Mouse (Mus musculus): ENCODE results near the gene Stox1. TPM values are rescaled to one million over a fixed set of nuclear protein-coding genes. Genes with fewer than 3 reads are reported as not detected.

The Stox1 gene
- polyA plus RNA-seq, 1 experiment from 2014 or later, result 4.6 TPM

DNA sequence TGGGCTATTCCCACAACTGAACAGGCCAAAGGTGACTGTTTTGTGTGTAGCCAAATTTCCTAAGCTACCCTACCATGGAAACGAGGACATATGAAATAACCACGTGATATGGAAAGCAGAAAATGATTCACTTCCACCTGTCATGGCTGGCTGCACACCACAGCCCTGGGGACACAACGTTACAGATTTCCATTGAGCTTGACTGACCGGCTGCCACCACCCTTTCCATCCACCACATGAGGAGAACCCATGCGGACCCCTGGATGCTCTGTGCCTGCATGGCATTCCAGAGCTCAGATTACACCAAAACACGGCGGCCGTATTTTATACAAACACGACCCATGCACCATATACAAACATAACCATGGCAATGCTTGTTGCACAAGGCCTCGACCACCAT, 12.5 kb downstream of the Stox1 start:
- H3K9ac ChIP-seq (replicated peaks; ENCODE audit: low read depth, low read length), result no peak overlapping the region
- WGBS, result 75% methylated on average over 10 of the region's 10 CpGs
- H3K4me1 ChIP-seq (ENCODE audit: control insufficient read depth, insufficient read depth, low read length), result no peaks in the 10 kb centered on the region

DNA sequence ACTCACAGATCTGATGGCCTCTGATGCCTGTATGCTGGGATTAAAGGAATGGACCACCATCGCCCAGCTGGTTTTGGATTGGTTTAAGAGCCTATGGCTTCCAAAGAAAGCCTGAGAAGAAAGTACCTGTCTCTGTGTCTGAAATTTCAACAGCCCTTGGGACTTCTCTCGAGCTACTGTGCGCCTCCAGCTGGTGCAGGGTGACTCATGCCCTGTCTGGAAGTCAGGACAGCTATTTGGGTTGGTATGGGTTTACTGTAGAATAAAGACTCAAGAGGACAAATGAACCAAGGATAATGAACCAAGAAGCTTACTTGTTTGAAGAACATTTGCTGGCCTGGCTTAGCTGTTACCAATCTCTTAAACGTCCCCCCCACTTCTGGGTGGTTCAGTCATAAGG, 22.3 kb downstream of the Stox1 start:
- H3K27me3 ChIP-seq (ENCODE audit: control insufficient read depth, insufficient read depth, low read length), result no peaks in the 10 kb centered on the region
- no peak for ATAC-seq (ENCODE audit: low read depth)
- H3K4me1 ChIP-seq (ENCODE audit: control insufficient read depth, insufficient read depth, low read length), result no peaks in the 10 kb centered on the region
- no peaks in the 10 kb centered on the region for H3K36me3 ChIP-seq (ENCODE audit: control insufficient read depth, insufficient read depth, low read length)
- H3K9me3 ChIP-seq (ENCODE audit: control insufficient read depth, low read length), result no peaks in the 10 kb centered on the region
- H3K4me2 ChIP-seq (ENCODE audit: low read depth, low read length), result no peak overlapping the region
- no peak overlapping the region for H3K9ac ChIP-seq (replicated peaks; ENCODE audit: low read depth, low read length)
- H3K27ac ChIP-seq (ENCODE audit: low read depth, low read length), result no peak overlapping the region
- 90% methylated on average over 4 of the region's 4 CpGs for WGBS
- H3K4me3 ChIP-seq (ENCODE audit: low read depth, low read length), result no peak overlapping the region

More for the DNA sequence above, 12.5 kb downstream of the Stox1 start:
- ATAC-seq (ENCODE audit: low read depth), result no peak
- Histone ChIP-seq H3K9me3 (ENCODE audit: control insufficient read depth, low read length) (no peaks in the 10 kb centered on the region), H3K4me3 (ENCODE audit: low read depth, low read length) (no peak overlapping the region), H3K4me2 (ENCODE audit: low read depth, low read length) (no peak overlapping the region), H3K27ac (ENCODE audit: low read depth, low read length) (no peak overlapping the region), H3K27me3 (ENCODE audit: control insufficient read depth, insufficient read depth, low read length) (no peaks in the 10 kb centered on the region), H3K36me3 (ENCODE audit: control insufficient read depth, insufficient read depth, low read length) (no peaks in the 10 kb centered on the region)

DNA sequence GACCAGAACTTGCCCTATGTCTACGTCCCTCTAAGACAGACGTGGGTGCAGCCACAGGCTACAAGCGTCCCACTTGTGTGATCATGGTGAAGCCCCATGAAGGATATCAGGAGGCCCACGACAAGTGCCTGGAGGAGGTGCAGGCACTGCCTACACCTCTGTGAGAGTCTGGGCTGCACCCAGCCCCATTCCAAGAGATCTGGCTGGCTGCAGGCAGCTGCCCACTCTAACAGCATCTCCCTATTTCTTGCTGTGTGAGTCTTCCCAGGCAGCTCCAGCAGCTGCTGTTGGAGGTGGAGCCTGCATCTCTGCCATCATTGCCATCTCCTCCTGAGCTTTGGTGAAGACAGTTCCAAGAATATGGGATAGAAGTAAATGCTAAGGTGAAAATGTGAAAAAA, 23.5 kb downstream of the Stox1 start:
- Histone ChIP-seq H3K4me2 (ENCODE audit: low read depth, low read length) (no peak overlapping the region), H3K4me3 (ENCODE audit: low read depth, low read length) (no peak overlapping the region), H3K9me3 (ENCODE audit: control insufficient read depth, low read length) (no peaks in the 10 kb centered on the region), H3K27ac (ENCODE audit: low read depth, low read length) (no peak overlapping the region), H3K4me1 (ENCODE audit: control insufficient read depth, insufficient read depth, low read length) (no peaks in the 10 kb centered on the region), H3K36me3 (ENCODE audit: control insufficient read depth, insufficient read depth, low read length) (no peaks in the 10 kb centered on the region), H3K9ac (replicated peaks; ENCODE audit: low read depth, low read length) (no peak overlapping the region), H3K27me3 (ENCODE audit: control insufficient read depth, insufficient read depth, low read length) (no peaks in the 10 kb centered on the region)
- 90% methylated on average over 4 of the region's 4 CpGs for WGBS
- ATAC-seq (ENCODE audit: low read depth), result no peak

DNA sequence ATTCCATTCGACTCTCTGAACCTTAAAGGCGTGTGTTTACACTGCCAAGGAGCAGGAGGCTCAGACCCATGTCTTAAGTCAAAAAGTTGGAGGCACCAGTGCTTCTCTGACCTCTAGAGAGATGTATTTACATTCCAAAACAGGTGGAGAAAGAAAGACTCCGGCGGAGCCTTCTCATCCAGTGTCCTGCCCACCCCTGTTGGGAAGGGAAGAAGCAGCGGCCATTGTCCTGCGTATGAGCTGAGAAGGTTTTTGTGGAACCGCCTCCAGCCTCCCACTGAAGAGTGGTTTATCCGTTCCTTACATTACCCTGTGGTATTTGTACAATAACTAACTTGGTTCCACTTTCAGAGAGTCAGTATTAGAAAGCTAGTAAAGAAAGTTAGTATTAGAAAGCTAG, 33.2 kb downstream of the Stox1 start:
- no peak for ATAC-seq (ENCODE audit: low read depth)
- Histone ChIP-seq H3K27me3 (ENCODE audit: control insufficient read depth, insufficient read depth, low read length) (no peaks in the 10 kb centered on the region), H3K36me3 (ENCODE audit: control insufficient read depth, insufficient read depth, low read length) (no peaks in the 10 kb centered on the region), H3K4me1 (ENCODE audit: control insufficient read depth, insufficient read depth, low read length) (no peaks in the 10 kb centered on the region), H3K9ac (replicated peaks; ENCODE audit: low read depth, low read length) (no peak overlapping the region), H3K27ac (ENCODE audit: low read depth, low read length) (no peak overlapping the region), H3K9me3 (ENCODE audit: control insufficient read depth, low read length) (no peaks in the 10 kb centered on the region), H3K4me2 (ENCODE audit: low read depth, low read length) (no peak overlapping the region), H3K4me3 (ENCODE audit: low read depth, low read length) (no peak overlapping the region)
- WGBS, result 58% methylated on average over 8 of the region's 8 CpGs

DNA sequence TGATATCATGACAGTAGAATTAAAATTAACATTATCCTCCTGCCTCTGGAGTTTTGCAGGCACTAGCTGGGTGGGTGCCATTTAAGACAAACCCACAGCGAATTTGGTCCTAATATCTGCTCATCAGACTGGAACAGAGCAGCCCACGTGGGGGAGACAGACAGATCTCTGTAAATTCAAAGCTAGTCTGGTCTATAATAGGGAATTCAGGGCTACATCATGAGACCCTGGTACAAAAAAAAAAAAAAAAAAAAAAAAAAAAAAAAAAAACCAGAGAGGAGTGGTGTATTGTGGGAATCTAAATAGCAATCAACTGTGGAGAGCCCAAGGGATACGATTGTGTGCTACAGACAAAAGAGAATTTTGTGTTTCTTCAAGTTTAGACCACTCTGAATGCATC, 33.7 kb downstream of the Stox1 start:
- ATAC-seq (ENCODE audit: low read depth), result no peak
- no peaks in the 10 kb centered on the region for H3K9me3 ChIP-seq (ENCODE audit: control insufficient read depth, low read length)
- no peak overlapping the region for H3K4me3 ChIP-seq (ENCODE audit: low read depth, low read length)
- WGBS, result 82% methylated on average over 3 of the region's 3 CpGs
- H3K27ac ChIP-seq (ENCODE audit: low read depth, low read length), result no peak overlapping the region
- no peak overlapping the region for H3K4me2 ChIP-seq (ENCODE audit: low read depth, low read length)
- H3K27me3 ChIP-seq (ENCODE audit: control insufficient read depth, insufficient read depth, low read length), result no peaks in the 10 kb centered on the region
- H3K9ac ChIP-seq (replicated peaks; ENCODE audit: low read depth, low read length), result no peak overlapping the region
- no peaks in the 10 kb centered on the region for H3K36me3 ChIP-seq (ENCODE audit: control insufficient read depth, insufficient read depth, low read length)
- H3K4me1 ChIP-seq (ENCODE audit: control insufficient read depth, insufficient read depth, low read length), result peaks cover 4% of the 10 kb centered on the region

DNA sequence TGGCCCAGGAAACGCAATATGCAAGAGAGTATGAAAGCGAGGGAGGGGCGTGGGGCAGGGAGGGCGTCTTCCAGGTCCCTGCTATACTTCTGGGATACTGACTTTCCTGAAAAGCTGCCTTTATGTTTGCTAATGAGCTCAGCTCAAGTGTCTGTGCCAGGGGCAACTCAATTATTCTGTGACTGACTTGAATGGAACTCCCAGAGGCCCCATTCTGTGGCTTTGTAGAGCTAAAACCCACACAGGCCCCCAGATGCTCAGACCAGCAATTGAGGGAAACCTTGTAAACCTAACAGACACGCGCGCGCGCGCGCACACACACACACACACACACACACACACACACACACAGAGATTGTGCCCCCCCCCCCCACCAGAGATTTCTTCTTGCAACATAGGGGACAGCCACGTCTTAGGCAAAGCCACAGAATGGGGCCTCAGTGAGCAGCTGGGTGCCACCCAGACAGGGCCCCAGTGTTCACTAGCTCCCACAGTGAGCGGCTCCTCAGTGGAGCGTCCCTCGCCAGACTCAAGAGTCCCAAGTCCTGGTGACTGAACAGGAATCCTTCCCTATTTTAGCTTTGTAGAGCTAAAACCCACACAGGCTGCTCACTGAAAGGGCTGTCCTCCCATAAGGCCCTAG, 38.8 kb downstream of the Stox1 start:
- no peaks in the 10 kb centered on the region for H3K9me3 ChIP-seq (ENCODE audit: control insufficient read depth, low read length)
- H3K4me2 ChIP-seq (ENCODE audit: low read depth, low read length), result peak overlapping the region; percentile 20
- H3K9ac ChIP-seq (replicated peaks; ENCODE audit: low read depth, low read length), result no peak overlapping the region
- 0 out of 2 replicates have a peak, but pooled peaks cover 7% of the 10 kb centered on the region for H3K27me3 ChIP-seq (ENCODE audit: control insufficient read depth, insufficient read depth, low read length)
- WGBS, result 3% methylated on average over 15 of the region's 15 CpGs
- ATAC-seq (ENCODE audit: low read depth), result peak; percentile 91
- H3K4me3 ChIP-seq (ENCODE audit: low read depth, low read length), result no peak overlapping the region
- peak overlapping the region; percentile 34; the same call in 1 of the 2 replicates for H3K27ac ChIP-seq (ENCODE audit: low read depth, low read length)
- H3K36me3 ChIP-seq (ENCODE audit: control insufficient read depth, insufficient read depth, low read length), result no peaks in the 10 kb centered on the region
- peaks cover 9% of the 10 kb centered on the region for H3K4me1 ChIP-seq (ENCODE audit: control insufficient read depth, insufficient read depth, low read length)

DNA sequence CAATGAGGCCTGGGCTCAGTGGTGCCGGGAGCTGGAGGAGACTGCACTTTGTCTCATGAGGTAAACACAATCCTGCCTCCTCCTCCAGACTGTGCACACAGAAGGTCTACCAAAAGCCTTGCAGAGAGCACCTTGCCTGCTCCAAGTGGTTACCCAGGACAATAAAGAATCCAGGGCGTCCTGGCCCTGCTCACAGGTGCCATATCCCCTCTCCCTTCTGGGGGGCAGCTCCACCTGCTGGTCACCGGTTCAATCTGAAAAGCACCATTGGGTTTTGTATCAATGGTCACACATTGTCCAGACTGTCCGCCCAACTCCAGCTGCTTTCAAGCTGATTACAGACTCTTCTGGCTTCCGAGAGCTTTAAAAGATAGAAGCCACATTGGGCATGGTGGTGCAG, 42.9 kb downstream of the Stox1 start:
- H3K27ac ChIP-seq (ENCODE audit: low read depth, low read length), result no peak overlapping the region
- H3K4me2 ChIP-seq (ENCODE audit: low read depth, low read length), result no peak overlapping the region
- H3K4me1 ChIP-seq (ENCODE audit: control insufficient read depth, insufficient read depth, low read length), result peaks cover 9% of the 10 kb centered on the region
- H3K27me3 ChIP-seq (ENCODE audit: control insufficient read depth, insufficient read depth, low read length), result 0 out of 2 replicates have a peak, but pooled peaks cover 7% of the 10 kb centered on the region
- no peaks in the 10 kb centered on the region for H3K9me3 ChIP-seq (ENCODE audit: control insufficient read depth, low read length)
- H3K9ac ChIP-seq (replicated peaks; ENCODE audit: low read depth, low read length), result no peak overlapping the region
- ATAC-seq (ENCODE audit: low read depth), result no peak
- WGBS, result 53% methylated on average over 5 of the region's 5 CpGs
- H3K36me3 ChIP-seq (ENCODE audit: control insufficient read depth, insufficient read depth, low read length), result no peaks in the 10 kb centered on the region
- no peak overlapping the region for H3K4me3 ChIP-seq (ENCODE audit: low read depth, low read length)

DNA sequence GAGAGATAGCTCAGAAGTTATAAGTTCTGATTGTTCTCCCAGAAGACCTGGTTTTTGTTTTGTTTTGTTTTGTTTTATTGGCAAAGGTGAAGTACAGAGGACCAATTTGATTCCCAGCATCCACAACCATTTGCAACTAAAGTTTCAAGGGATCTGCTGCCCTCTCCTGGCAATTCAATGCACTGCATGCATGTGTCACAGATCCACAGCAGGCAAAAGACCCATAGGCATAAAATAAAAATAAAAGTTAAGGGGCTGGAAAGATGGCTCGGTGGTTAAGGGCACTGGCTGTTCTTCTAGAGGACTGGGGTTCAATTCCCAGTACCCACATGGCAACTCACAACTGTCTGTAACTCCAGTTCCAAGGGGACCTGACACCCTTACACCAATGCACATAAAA, 46.1 kb downstream of the Stox1 start:
- ATAC-seq (ENCODE audit: low read depth), result no peak
- Histone ChIP-seq H3K4me3 (ENCODE audit: low read depth, low read length) (no peak overlapping the region), H3K9me3 (ENCODE audit: control insufficient read depth, low read length) (no peaks in the 10 kb centered on the region), H3K9ac (replicated peaks; ENCODE audit: low read depth, low read length) (no peak overlapping the region), H3K27ac (ENCODE audit: low read depth, low read length) (no peak overlapping the region), H3K27me3 (ENCODE audit: control insufficient read depth, insufficient read depth, low read length) (0 out of 2 replicates have a peak, but pooled peaks cover 3% of the 10 kb centered on the region), H3K36me3 (ENCODE audit: control insufficient read depth, insufficient read depth, low read length) (no peaks in the 10 kb centered on the region), H3K4me1 (ENCODE audit: control insufficient read depth, insufficient read depth, low read length) (no peaks in the 10 kb centered on the region), H3K4me2 (ENCODE audit: low read depth, low read length) (no peak overlapping the region)
- WGBS, result 77% methylated on average over 1 of the region's 1 CpGs

DNA sequence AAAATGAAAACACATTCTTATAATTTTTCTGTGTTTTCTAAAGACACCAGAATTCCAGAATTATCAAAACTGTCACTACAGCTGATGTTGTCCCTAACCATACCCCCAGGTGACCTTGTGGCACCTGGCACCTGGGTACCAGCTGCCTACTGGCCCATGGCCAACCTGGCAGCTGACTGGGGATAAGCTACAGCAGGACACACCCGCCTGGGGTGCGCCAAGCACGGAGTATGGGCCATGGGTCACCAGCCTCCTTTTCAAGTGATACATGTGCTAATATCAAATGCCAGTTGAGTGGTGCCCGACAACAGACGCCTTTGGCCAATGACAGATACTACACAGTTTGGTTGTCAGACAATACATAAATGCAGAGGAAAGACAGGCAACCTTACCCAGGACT, 48.6 kb downstream of the Stox1 start:
- ATAC-seq (ENCODE audit: low read depth), result no peak

More for the DNA sequence above, 48.6 kb downstream of the Stox1 start:
- no peaks in the 10 kb centered on the region for H3K36me3 ChIP-seq (ENCODE audit: control insufficient read depth, insufficient read depth, low read length)
- H3K9ac ChIP-seq (replicated peaks; ENCODE audit: low read depth, low read length), result no peak overlapping the region
- H3K27ac ChIP-seq (ENCODE audit: low read depth, low read length), result no peak overlapping the region
- WGBS, result 63% methylated on average over 5 of the region's 5 CpGs
- H3K4me3 ChIP-seq (ENCODE audit: low read depth, low read length), result no peak overlapping the region
- H3K4me1 ChIP-seq (ENCODE audit: control insufficient read depth, insufficient read depth, low read length), result no peaks in the 10 kb centered on the region
- H3K9me3 ChIP-seq (ENCODE audit: control insufficient read depth, low read length), result no peaks in the 10 kb centered on the region
- H3K27me3 ChIP-seq (ENCODE audit: control insufficient read depth, insufficient read depth, low read length), result no peaks in the 10 kb centered on the region
- no peak overlapping the region for H3K4me2 ChIP-seq (ENCODE audit: low read depth, low read length)
